ENCODE assay signal across 9 mouse cellular contexts in the genomic region with DNA sequence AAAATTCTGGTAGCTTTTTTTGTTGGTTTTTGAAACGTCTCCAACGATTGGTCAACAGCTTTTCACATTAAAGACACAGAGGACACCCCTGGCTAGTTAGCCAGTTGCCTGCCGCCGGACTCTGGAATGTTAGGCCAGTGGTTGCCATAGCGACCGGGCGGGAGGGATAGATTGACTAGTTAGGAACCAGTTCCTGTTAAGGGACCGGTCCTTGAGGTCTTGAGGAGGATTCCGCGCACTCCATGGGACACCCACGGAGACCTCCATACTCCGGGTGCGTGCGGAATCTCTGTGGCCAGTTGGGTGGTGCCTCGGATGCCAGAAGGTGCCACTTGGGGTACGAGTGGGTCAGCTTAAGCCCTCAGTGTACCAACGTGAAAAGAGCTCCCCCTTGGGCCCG. TPM values are rescaled to one million over a fixed set of nuclear protein-coding genes. Genes with fewer than 3 reads are reported as not detected.
DNase-seq lines count a peak whose midpoint lies in the region; ATAC-seq and TF ChIP-seq lines count a peak whose summit lies in the region.
"Had no signal": no experiment of that assay in that cellular context is flagged by ENCODE, and none has a peak within 500 bp of the region (broad histone marks: within the 10 kb centered on the region; RNA-seq: fewer than 3 reads in every experiment).

No protein-coding gene starts in this region.

- no peak overlapping the region for H3K27ac ChIP-seq in cortical plate, adult 2 months (ENCODE audit: insufficient read depth, low read length)
- H3K27ac ChIP-seq in heart, embryonic 11.5 days (ENCODE audit: low read depth, low read length) = no peak overlapping the region
- no peak overlapping the region for H3K27ac ChIP-seq in kidney, embryonic 15.5 days
- no peak overlapping the region for H3K27ac ChIP-seq in stomach, postnatal 0 days (replicated peaks)

- 16% methylated on average over 18 of the region's 18 CpGs for WGBS in heart, embryonic 11.5 days (ENCODE audit: insufficient replicate concordance)
- 18% methylated on average over 18 of the region's 18 CpGs for WGBS in kidney, embryonic 15.5 days
- WGBS in stomach, postnatal 0 days = 29% methylated on average over 18 of the region's 18 CpGs

- peaks cover 49% of the 10 kb centered on the region for H3K36me3 ChIP-seq in megakaryocyte, embryonic 14.5 days (replicated peaks; ENCODE audit: low read length)
- no peaks in the 10 kb centered on the region for H3K36me3 ChIP-seq in heart, embryonic 11.5 days (ENCODE audit: control insufficient read depth, insufficient read depth, low read length)
- no peaks in the 10 kb centered on the region for H3K36me3 ChIP-seq in kidney, embryonic 15.5 days
- no peaks in the 10 kb centered on the region for H3K36me3 ChIP-seq in stomach, postnatal 0 days (ENCODE audit: control insufficient read depth, insufficient read depth, low read length)

- peaks cover 88% of the 10 kb centered on the region for H3K4me1 ChIP-seq in megakaryocyte, embryonic 14.5 days
- H3K4me1 ChIP-seq in cortical plate, adult 2 months (ENCODE audit: control insufficient read depth, insufficient read depth, low read length) = no peaks in the 10 kb centered on the region
- H3K4me1 ChIP-seq in heart, embryonic 11.5 days (ENCODE audit: control insufficient read depth, insufficient read depth, low read length) = peaks cover 8% of the 10 kb centered on the region; the same call in 1 of the 2 replicates
- peaks cover 16% of the 10 kb centered on the region for H3K4me1 ChIP-seq in kidney, embryonic 15.5 days
- no peaks in the 10 kb centered on the region for H3K4me1 ChIP-seq in stomach, postnatal 0 days (replicated peaks; ENCODE audit: control insufficient read depth, insufficient read depth)

- TF ChIP-seq EP300 in stomach, postnatal 0 days (optimal IDR thresholded peaks at IDR 0.05) = no peak

- peak overlapping the region; percentile 91 for H3K4me2 ChIP-seq in heart, embryonic 11.5 days
- peak overlapping the region; percentile 93 for H3K4me2 ChIP-seq in kidney, embryonic 15.5 days
- no peak overlapping the region for H3K4me2 ChIP-seq in stomach, postnatal 0 days (replicated peaks; ENCODE audit: low read depth)

- DNase-seq in lung, postnatal 10 days = peak; percentile 74
- peak; percentile 76 for DNase-seq in stomach, postnatal 0 days (ENCODE audit: low spot score)
- no peak for DNase-seq in layer of hippocampus, adult 9-10 months (ENCODE audit: low spot score)

- peaks cover 9% of the 10 kb centered on the region for H3K9me3 ChIP-seq in megakaryocyte, embryonic 14.5 days
- no peaks in the 10 kb centered on the region; the same call in 1 of the 2 replicates for H3K9me3 ChIP-seq in heart, embryonic 11.5 days (replicated peaks; ENCODE audit: control insufficient read depth, low read length)
- H3K9me3 ChIP-seq in kidney, embryonic 15.5 days (replicated peaks) = no peaks in the 10 kb centered on the region
- H3K9me3 ChIP-seq in stomach, postnatal 0 days (ENCODE audit: control insufficient read depth, low read length) = no peaks in the 10 kb centered on the region

- no peaks in the 10 kb centered on the region for H3K27me3 ChIP-seq in megakaryocyte, embryonic 14.5 days (replicated peaks)
- H3K27me3 ChIP-seq in heart, embryonic 11.5 days (ENCODE audit: control insufficient read depth, insufficient read depth, low read length) = no peaks in the 10 kb centered on the region; the same call in 1 of the 2 replicates
- peaks cover 4% of the 10 kb centered on the region; the same call in 1 of the 2 replicates for H3K27me3 ChIP-seq in kidney, embryonic 15.5 days
- H3K27me3 ChIP-seq in stomach, postnatal 0 days (ENCODE audit: control insufficient read depth, insufficient read depth, low read length) = no peaks in the 10 kb centered on the region

- no peak for ATAC-seq in megakaryocyte, adult 5-6 weeks (ENCODE audit: poor library complexity, severe bottlenecking)
- no peak for ATAC-seq in heart, embryonic 11.5 days (replicated peaks; ENCODE audit: insufficient number of reproducible peaks, low FRiP score, low TSS enrichment)
- no peak for ATAC-seq in kidney, embryonic 15.5 days (replicated peaks; ENCODE audit: low FRiP score)
- ATAC-seq in stomach, postnatal 0 days (ENCODE audit: low FRiP score, low TSS enrichment) = no peak

- H3K4me3 ChIP-seq in megakaryocyte, embryonic 14.5 days (replicated peaks) = peak overlapping the region; percentile 28
- peak overlapping the region; percentile 46; the same call in 1 of the 2 replicates for H3K4me3 ChIP-seq in cortical plate, adult 2 months (ENCODE audit: insufficient read depth, low read length)
- H3K4me3 ChIP-seq in heart, embryonic 11.5 days (ENCODE audit: low read depth, low read length) = no peak overlapping the region
- peak overlapping the region; percentile 70 for H3K4me3 ChIP-seq in kidney, embryonic 15.5 days (replicated peaks)
- H3K4me3 ChIP-seq in stomach, postnatal 0 days (ENCODE audit: low read depth, low read length) = no peak overlapping the region

- H3K9ac ChIP-seq in heart, embryonic 11.5 days (ENCODE audit: low read depth, low read length) = no peak overlapping the region
- H3K9ac ChIP-seq in kidney, embryonic 15.5 days = no peak overlapping the region
- no peak overlapping the region for H3K9ac ChIP-seq in stomach, postnatal 0 days (ENCODE audit: low read length)

- no peak for TF ChIP-seq CTCF in cortical plate, adult 2 months (IDR thresholded peaks at IDR 0.05; ENCODE audit: extremely low read depth, insufficient read depth, low read length)
- no peak for TF ChIP-seq CTCF in stomach, postnatal 0 days (IDR thresholded peaks at IDR 0.05; ENCODE audit: low read depth)

- TF ChIP-seq POLR2A in cortical plate, adult 2 months (IDR thresholded peaks at IDR 0.05; ENCODE audit: extremely low read depth, insufficient read depth, low read length) = no peak

RNA-seq across cellular contexts. Expression of a gene that starts 1.0 kb away (rescaled TPM):
- polyA plus RNA-seq in megakaryocyte, embryonic 14.5 days (2012; ENCODE audit: insufficient read depth, low replicate concordance) = 50.7 and 286 TPM in 2 replicates
- 7.1 and 7.7 TPM in 2 replicates for total RNA-seq in megakaryocyte, adult 5-6 weeks (2015)
- 31.8 and 36.0 TPM in 2 replicates for total RNA-seq in megakaryocyte, adult 5-6 weeks (2017)
- polyA plus RNA-seq in cortical plate, adult 2 months (2012; rRNA removed) = 45.9 and 48.3 TPM in 2 replicates
- 5.7 and 6.4 TPM in 2 replicates for polyA plus RNA-seq in heart, embryonic 11.5 days (2014; fragmentation: Nextera tagmentation; extraction: Ambion mirVana)
- polyA plus RNA-seq in kidney, embryonic 15.5 days (2015; fragmentation: Nextera tagmentation; extraction: Ambion mirVana) = 4.9 and 6.2 TPM in 2 replicates
- polyA plus RNA-seq in stomach, postnatal 0 days (2015; fragmentation: Nextera tagmentation; extraction: Ambion mirVana) = 3.8 and 5.3 TPM in 2 replicates

RNA-seq across cellular contexts. Expression of a gene that starts 1.2 kb away (rescaled TPM):
- polyA plus RNA-seq in megakaryocyte, embryonic 14.5 days (2012; ENCODE audit: insufficient read depth, low replicate concordance) = 3.6 and 4.5 TPM in 2 replicates
- not detected in 2 replicates for total RNA-seq in megakaryocyte, adult 5-6 weeks (2015)
- 0.18 TPM in 1 of 2 replicates, not detected in the other for total RNA-seq in megakaryocyte, adult 5-6 weeks (2017)
- polyA plus RNA-seq in cortical plate, adult 2 months (2012; rRNA removed) = 0.85 and 0.96 TPM in 2 replicates
- 0.13 and 0.14 TPM in 2 replicates for polyA plus RNA-seq in heart, embryonic 11.5 days (2014; fragmentation: Nextera tagmentation; extraction: Ambion mirVana)
- polyA plus RNA-seq in kidney, embryonic 15.5 days (2015; fragmentation: Nextera tagmentation; extraction: Ambion mirVana) = 0.60 and 0.65 TPM in 2 replicates
- 0.16 and 0.18 TPM in 2 replicates for polyA plus RNA-seq in stomach, postnatal 0 days (2015; fragmentation: Nextera tagmentation; extraction: Ambion mirVana)
- total RNA-seq: hematopoietic stem cell, adult 5-6 weeks had no signal

Comparison
In these comparisons a context has a peak if more than half of its experiments do, and no peak if none do; other contexts are left out.
1. H3K4me3 ChIP-seq: peak in megakaryocyte, embryonic 14.5 days (single experiment), cortical plate, adult 2 months (single experiment) and kidney, embryonic 15.5 days (single experiment); none in heart, embryonic 11.5 days (single experiment) and stomach, postnatal 0 days (single experiment).